Mouse (Mus musculus) liver, embryonic 16.5 days (tissue): ENCODE measurements around the gene Cacul1. TPM values are rescaled to one million over a fixed set of nuclear protein-coding genes. Genes with fewer than 3 reads are reported as not detected.
"Not testable (repeated sequence)": the region's sequence is repeated elsewhere in the genome, so short reads cannot be mapped to it uniquely, and the experiment has no call there.

ENCODE experiments used
- ATAC-seq: fragments of 200-750 bp; cut with Nextera tagmentation; 2 replicates; pipeline ENCODE4 v1.8.0; 2017; ENCODE audit warnings: low read depth, mild to moderate bottlenecking, moderate number of reproducible peaks, moderate library complexity
- H3K27ac ChIP-seq: fragments of 300-500 bp; sonication (generic); 2 replicates; pipeline ENCODE4 v1.5.1; 2014; ENCODE audit warnings: mild to moderate bottlenecking, low read length
- H3K27me3 ChIP-seq: fragments of 300-500 bp; sonication (generic); 2 replicates; pipeline ENCODE4 v1.6.1; 2014; ENCODE audit warnings: low read depth, low read length, mixed read lengths; ENCODE audit not compliant: control insufficient read depth, insufficient read depth
- H3K36me3 ChIP-seq: fragments of 300-500 bp; sonication (generic); 2 replicates; pipeline ENCODE4 v1.6.1; 2014; ENCODE audit warnings: mild to moderate bottlenecking; ENCODE audit not compliant: control insufficient read depth, insufficient read depth
- H3K4me1 ChIP-seq: fragments of 300-500 bp; sonication (generic); 2 replicates; pipeline ENCODE4 v1.6.1; 2014; ENCODE audit warnings: low read depth, low read length, mixed read lengths; ENCODE audit not compliant: control insufficient read depth
- H3K4me2 ChIP-seq: fragments of 300-500 bp; sonication (generic); 2 replicates; pipeline ENCODE4 v1.6.1; 2014; ENCODE audit warnings: low read depth, low read length, mixed read lengths
- H3K4me3 ChIP-seq: fragments of 300-500 bp; sonication (generic); 2 replicates; pipeline ENCODE4 v1.5.1; 2014; ENCODE audit warnings: low read depth, mild to moderate bottlenecking, low read length
- H3K9ac ChIP-seq: fragments of 300-500 bp; sonication (generic); 2 replicates; pipeline ENCODE4 v1.6.1; 2014; ENCODE audit warnings: low read depth, low read length
- H3K9me3 ChIP-seq: fragments of 300-500 bp; sonication (generic); replicated peaks from 2 replicates; pipeline ENCODE4 v1.6.1; 2016; ENCODE audit warnings: low read length; ENCODE audit not compliant: control insufficient read depth
- WGBS: fragments of 180-500 bp; shearing (Covaris S2); extraction: QIAGEN DNeasy Blood & Tissue Kit; methylation state at CpG from one replicate; pipeline ENCODE4 v1.1.7; 2014; ENCODE audit not compliant: insufficient replicate concordance; 5-methylcytosine and 5-hydroxymethylcytosine counted together
- polyA plus RNA-seq: library from polyadenylated mRNA; unstranded; fragments of >200 nt; fragmentation: Nextera tagmentation; extraction: Ambion mirVana; gene quantifications from 2 replicates; pipeline ENCODE4 v1.2.1, GENCODE M21; 2015

Gene Cacul1
- 5.8 and 6.3 TPM in 2 replicates for polyA plus RNA-seq

DNA sequence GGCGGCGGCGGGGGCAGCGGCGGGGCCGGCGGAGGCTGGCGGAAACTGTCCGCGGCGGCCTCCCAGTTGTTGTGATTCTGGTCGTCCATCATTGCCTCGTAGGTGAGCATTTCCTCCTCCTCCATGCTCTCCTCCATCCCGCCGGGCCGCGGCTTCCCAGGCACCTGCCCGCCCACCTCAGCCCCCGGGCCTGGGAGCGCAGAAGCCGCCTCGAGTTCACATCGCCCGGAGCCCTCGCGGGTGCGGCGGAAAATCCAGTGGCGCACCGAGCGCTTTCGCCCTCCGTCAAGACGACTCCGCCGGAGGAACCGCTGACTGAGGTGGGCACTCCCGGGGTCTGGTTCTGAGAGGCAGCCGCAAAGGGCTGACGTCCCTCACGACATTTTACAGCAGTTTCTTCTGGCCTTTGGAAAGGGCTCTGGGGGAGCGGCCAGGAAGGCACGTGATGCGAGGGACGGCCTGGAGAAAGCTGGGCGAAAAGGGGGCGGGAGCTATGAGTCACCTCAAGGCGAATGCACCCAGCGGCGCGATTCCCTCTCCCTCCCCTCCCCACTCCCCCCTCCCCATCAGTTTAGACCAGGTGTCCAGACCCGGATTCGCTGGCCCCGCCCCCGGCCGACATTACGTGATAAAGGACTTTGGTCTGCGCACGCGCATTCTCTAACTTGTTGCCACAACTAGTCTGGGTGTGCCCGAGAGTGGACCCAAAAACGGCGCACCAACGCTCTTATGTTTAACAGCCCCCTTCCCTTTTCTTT is at the start of gene Cacul1:
Gene Cacul1 (minus strand): TSS at position 444 of the 758 bp plus-strand sequence.
- ATAC-seq = peak; percentile 94
- peak within 1 kb of the TSS; percentile 95 for H3K27ac ChIP-seq
- H3K36me3 ChIP-seq = no peaks in the 10 kb centered on the region
- WGBS = under 1% methylated on average over 61 of the region's 64 CpGs
- peak within 1 kb of the TSS; percentile 99 for H3K4me3 ChIP-seq
- peak within 1 kb of the TSS; percentile 80 for H3K4me2 ChIP-seq
- no peaks in the 10 kb centered on the region for H3K27me3 ChIP-seq
- H3K9ac ChIP-seq = peak within 1 kb of the TSS; percentile 98
- H3K9me3 ChIP-seq = no peaks in the 10 kb centered on the region
- H3K4me1 ChIP-seq = peaks cover 25% of the 10 kb centered on the region

DNA sequence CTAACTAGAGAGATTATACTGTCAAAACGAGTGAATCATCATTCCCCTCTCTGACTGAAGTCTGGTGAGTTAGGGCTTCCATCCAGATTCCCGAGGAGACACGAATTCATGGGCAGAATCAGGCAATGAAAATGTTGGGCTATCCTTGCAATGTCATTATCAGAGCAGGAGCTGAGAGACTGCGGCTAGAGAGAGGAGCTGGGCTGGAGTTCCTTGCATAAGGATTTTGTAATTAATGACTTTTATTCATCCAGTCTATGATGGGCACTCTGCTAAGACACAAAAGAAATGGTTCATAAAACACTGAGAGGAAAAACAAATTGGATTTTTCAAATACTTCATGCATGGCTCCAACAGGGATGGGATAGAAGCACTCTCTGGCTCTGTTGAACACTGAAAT is 38.6 kb upstream of the Cacul1 start:
- Histone ChIP-seq H3K27me3 (no peaks in the 10 kb centered on the region), H3K36me3 (no peaks in the 10 kb centered on the region), H3K9ac (no peak overlapping the region), H3K4me1 (no peaks in the 10 kb centered on the region), H3K27ac (no peak overlapping the region), H3K9me3 (no peaks in the 10 kb centered on the region), H3K4me3 (no peak overlapping the region), H3K4me2 (no peak overlapping the region)
- no peak for ATAC-seq
- 40% methylated on average over 4 of the region's 4 CpGs for WGBS

DNA sequence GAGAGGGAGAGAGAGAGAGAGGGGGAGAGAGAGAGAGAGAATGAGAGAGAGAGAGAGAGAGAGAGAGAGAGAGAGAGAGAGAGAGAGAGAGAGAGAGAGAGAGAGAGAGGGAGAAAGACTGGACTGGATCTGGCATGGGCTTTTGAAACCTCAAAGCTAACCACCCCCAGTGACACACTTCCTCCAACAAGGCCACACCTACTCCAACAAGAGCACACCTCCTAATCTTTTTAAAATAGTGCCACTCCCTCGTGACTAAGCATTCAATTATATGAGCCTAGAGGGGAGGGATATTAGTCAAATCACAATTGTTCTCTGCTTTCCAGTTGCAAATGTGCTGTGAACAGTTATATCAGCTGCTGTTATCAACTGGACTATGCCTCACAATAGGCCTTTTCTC is 36.2 kb upstream of the Cacul1 start:
- no peak for ATAC-seq
- Histone ChIP-seq H3K4me2 (no peak overlapping the region), H3K9ac (no peak overlapping the region), H3K27me3 (no peaks in the 10 kb centered on the region), H3K36me3 (no peaks in the 10 kb centered on the region), H3K4me3 (no peak overlapping the region), H3K27ac (no peak overlapping the region), H3K9me3 (no peaks in the 10 kb centered on the region), H3K4me1 (no peaks in the 10 kb centered on the region)
- WGBS = 14% methylated on average over 1 of the region's 1 CpGs

DNA sequence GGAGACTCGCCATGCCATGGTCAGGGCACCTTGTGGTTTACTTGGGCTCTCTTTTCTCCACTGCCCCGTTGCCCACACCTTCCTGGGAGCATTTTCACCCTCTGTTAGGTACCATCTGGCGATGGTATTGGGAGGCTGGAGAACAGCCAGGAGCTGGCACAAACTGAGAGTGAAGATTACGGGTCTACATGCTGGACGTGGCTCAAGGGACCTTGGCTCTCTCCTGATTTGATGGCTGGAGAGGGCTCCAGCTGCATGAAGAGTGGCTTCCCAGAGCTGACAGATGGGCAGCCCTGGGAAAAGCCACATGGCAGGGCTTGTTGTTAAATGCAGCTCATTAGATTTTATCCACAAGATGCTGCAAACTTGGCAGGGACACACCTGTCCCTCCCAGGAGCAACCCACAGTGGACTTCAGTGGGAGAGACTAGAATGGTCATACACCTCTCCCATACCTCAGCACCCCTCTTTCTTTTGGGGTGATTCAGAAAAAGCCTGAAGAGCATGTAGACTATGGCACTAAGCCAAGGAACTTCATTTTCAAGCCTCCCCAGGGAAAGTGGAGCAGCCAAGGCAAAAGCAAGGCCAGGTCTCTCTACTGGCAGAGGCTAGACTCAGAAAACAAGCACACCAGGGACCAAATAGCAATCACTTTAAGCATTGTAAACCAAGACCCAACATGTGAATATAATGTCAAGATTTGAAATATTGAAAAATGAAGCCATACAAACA is 34.8 kb upstream of the Cacul1 start:
- H3K4me3 ChIP-seq = no peak overlapping the region
- H3K9me3 ChIP-seq = no peaks in the 10 kb centered on the region
- no peaks in the 10 kb centered on the region for H3K4me1 ChIP-seq
- 47% methylated on average over 5 of the region's 5 CpGs for WGBS
- no peak overlapping the region for H3K27ac ChIP-seq
- H3K27me3 ChIP-seq = no peaks in the 10 kb centered on the region
- ATAC-seq = no peak
- H3K36me3 ChIP-seq = no peaks in the 10 kb centered on the region
- H3K4me2 ChIP-seq = no peak overlapping the region
- no peak overlapping the region for H3K9ac ChIP-seq

DNA sequence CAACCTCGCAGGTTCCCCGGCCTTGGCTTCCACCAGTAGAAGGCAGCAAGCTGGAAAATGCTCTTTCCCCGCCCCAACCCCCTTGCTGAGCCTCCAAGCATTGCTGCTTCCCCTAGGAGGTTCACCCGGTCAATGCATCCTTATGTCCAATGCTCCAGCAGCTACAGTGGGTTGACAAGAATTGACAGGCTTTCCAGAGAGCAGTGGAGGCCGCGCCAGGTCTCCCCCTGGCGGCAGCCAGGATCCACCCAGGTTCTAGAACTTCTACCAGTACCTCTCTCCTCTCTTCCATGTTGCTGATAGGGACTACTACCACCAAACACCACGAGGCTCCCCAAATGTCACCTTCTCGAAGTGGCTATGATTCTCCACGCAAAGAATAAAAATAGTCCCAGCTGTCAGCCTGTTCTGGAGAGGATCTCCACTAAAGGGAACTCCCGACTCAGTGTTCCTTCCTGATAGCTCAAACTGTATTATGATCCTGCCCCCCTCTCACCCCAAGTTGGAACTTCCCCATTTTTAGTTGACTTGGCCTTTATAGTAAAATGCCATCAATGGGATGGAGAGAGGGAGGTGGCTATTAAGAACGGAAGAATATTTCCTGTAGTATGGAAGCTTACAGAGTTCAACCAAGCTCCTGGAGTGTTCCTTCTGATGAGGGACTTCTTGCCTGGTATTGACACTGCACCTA is 30.8 kb upstream of the Cacul1 start:
- 27% methylated on average over 12 of the region's 12 CpGs for WGBS
- Histone ChIP-seq H3K4me3 (no peak overlapping the region), H3K27me3 (no peaks in the 10 kb centered on the region), H3K9ac (no peak overlapping the region), H3K4me2 (no peak overlapping the region), H3K9me3 (no peaks in the 10 kb centered on the region), H3K27ac (no peak overlapping the region), H3K36me3 (no peaks in the 10 kb centered on the region), H3K4me1 (no peaks in the 10 kb centered on the region)
- ATAC-seq = no peak

DNA sequence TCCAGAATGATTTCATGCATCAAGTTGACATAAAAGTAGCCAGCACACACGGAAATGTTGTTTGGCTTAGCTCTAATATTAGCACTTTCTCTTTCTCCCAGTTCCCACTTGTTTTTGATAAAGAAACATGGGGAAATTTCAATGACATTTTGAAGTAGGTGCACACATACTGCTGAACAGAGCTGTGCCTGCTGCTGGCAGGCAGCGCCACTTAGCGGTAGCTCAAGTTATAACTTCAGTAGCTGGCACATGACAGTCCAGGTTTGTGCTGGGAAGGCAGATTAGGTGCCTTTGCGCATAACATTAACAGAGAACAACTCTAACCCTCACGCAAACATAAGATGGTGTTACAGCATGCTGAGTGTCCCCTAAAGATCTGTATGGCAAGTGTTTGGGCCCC is 27.9 kb upstream of the Cacul1 start:
- Histone ChIP-seq H3K36me3 (no peaks in the 10 kb centered on the region), H3K27ac (no peak overlapping the region), H3K9ac (no peak overlapping the region), H3K4me3 (no peak overlapping the region), H3K4me2 (no peak overlapping the region), H3K9me3 (no peaks in the 10 kb centered on the region), H3K27me3 (no peaks in the 10 kb centered on the region), H3K4me1 (no peaks in the 10 kb centered on the region)
- peak; percentile 45; the same call in 1 of the 2 replicates for ATAC-seq
- WGBS = 28% methylated on average over 5 of the region's 5 CpGs

DNA sequence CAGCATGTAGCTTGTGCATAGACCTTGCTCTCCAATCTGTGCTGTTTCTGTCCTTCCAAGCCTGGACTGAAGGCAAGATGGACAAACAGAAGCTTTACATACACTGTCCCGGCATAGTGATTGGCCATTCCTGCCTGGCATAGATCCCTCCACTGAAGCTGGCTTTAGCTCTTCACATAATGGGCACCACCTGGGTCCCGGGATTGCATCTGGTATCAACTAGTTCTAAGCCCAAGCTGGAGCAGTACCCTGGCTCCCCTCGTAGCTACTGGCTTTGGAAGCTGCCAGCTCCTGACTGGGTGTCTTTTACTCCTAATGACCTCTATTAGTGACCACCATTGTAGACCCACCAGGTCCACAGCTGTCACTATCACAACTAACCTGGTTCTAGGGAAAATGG is 22.8 kb upstream of the Cacul1 start:
- Histone ChIP-seq H3K4me2 (no peak overlapping the region), H3K27ac (no peak overlapping the region), H3K9ac (no peak overlapping the region), H3K36me3 (no peaks in the 10 kb centered on the region), H3K9me3 (no peaks in the 10 kb centered on the region), H3K27me3 (no peaks in the 10 kb centered on the region), H3K4me1 (no peaks in the 10 kb centered on the region), H3K4me3 (no peak overlapping the region)
- 60% methylated on average over 3 of the region's 3 CpGs for WGBS
- no peak for ATAC-seq

DNA sequence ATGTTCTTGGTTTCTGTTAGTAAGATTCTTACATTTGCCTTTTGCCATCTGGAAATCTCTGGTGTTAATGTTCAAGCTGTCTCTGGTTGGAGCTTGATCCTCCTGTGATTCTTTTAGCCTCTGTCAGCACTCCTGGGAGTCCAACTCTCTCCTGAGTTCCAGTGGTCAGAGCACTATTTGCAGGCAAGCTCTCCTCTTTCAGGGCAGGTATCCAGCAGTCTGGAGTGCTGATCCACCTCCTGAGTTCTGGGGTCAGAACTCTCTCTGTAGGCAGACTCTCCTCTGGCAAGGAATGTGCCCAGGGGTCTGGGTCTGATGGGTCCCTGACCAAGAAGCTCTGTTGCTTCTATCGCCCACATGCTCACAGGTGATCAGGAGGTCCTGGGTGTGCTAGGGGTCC is 21.2 kb upstream of the Cacul1 start:
- not testable (repeated sequence) for H3K27ac ChIP-seq, H3K27me3 ChIP-seq, H3K4me1 ChIP-seq, H3K4me2 ChIP-seq, H3K9ac ChIP-seq, H3K4me3 ChIP-seq, H3K36me3 ChIP-seq, H3K9me3 ChIP-seq, ATAC-seq
- WGBS = 79% methylated on average over 1 of the region's 1 CpGs
